Mouse (Mus musculus): Measurements from ENCODE around the gene Znhit2.

GRCm38 (mm10) chr19:6067724-6068415, 6.9 kb downstream of the Znhit2 start, which contains the start of gene Tm7sf2:
- no peak for TF ChIP-seq CTCF (IDR thresholded peaks at IDR 0.05; ENCODE audit: extremely low read depth, insufficient read depth, insufficient read length, insufficient replicate concordance)
- no peak for TF ChIP-seq POLR2A (IDR thresholded peaks at IDR 0.05; ENCODE audit: low read depth, low read length)
